Mouse (Mus musculus): ENCODE measurements around the gene Arid2. TPM values are rescaled to one million over a fixed set of nuclear protein-coding genes. Genes with fewer than 3 reads are reported as not detected.
A peak's percentile ranks its signal among the peaks of the same experiment; 100 is the strongest.
"Not testable (repeated sequence)": the region's sequence is repeated elsewhere in the genome, so short reads cannot be mapped to it uniquely, and the experiment has no call there.

Arid2 gene
- total RNA-seq, 2 experiments from 2014 or later, result 17.9 to 19.3 TPM

GRCm38 (mm10) chr15:96418161-96418560, 130.8 kb downstream of the Arid2 start:
- DNase-seq, result peak; percentile 39 to 42

GRCm38 (mm10) chr15:96419920-96420319, 132.6 kb downstream of the Arid2 start:
- DNase-seq, result no peak

DNA sequence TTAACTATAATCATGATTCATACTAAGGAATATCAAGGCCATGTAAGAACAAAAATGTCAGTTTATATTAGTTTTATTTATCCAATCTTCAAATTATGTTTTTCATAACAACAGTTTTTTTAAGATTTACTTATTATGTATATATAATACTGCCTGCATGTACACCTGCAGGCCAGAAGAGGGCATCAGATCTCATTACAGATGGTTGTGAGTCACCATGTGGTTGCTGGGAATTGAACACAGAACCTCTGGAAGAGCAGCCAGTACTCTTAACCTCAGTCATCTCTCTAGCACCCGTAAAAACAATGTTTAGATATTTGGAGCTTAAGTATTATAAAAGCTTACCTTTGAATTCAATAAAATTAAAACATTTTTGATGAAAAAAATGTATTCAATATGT, 146.9 kb downstream of the Arid2 start:
- no peak for DNase-seq

GRCm38 (mm10) chr15:96441480-96441879, 154.2 kb downstream of the Arid2 start:
- not testable (repeated sequence) for DNase-seq

GRCm38 (mm10) chr15:96446785-96447184, 159.5 kb downstream of the Arid2 start:
- no peak for DNase-seq

- DNase-seq, result peak; percentile 23 to 39
Observed at GRCm38 (mm10) chr15:96448656-96449299, 161.5 kb downstream of the Arid2 start.

DNA sequence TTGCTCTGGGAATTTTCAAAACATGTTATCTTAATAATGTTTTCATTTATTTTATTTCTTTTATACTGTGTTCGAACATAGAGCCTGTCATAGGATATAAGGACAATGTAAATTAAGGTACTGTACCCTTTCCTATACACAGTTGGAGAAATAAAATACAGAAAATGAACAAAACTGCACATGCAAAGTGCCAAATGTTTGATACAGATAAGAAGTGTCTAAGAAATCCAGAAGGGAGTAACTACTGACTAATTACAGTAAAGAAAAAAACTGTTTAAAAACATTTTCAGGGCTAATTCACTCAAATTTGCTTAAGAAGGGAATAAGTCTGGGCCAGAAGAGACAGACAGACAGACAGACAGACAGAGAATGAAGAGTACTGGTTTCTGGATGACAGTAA, 166.0 kb downstream of the Arid2 start:
- DNase-seq, result no peak

Small RNA genes within 50 kb of the gene (microRNA-seq; reads per million reads assigned to microRNA genes)
- 0 reads per million in 2 experiments for gene Gm25397

Other genes with a start within 250 kb of the Arid2 start
- 10 to 100 TPM; 43.9 to 49.4 TPM for gene Scaf11, start 173.3 kb downstream of the Arid2 start, total RNA-seq (2021)